Mouse (Mus musculus): ENCODE data around the gene Stap1.

The Stap1 gene

DNA sequence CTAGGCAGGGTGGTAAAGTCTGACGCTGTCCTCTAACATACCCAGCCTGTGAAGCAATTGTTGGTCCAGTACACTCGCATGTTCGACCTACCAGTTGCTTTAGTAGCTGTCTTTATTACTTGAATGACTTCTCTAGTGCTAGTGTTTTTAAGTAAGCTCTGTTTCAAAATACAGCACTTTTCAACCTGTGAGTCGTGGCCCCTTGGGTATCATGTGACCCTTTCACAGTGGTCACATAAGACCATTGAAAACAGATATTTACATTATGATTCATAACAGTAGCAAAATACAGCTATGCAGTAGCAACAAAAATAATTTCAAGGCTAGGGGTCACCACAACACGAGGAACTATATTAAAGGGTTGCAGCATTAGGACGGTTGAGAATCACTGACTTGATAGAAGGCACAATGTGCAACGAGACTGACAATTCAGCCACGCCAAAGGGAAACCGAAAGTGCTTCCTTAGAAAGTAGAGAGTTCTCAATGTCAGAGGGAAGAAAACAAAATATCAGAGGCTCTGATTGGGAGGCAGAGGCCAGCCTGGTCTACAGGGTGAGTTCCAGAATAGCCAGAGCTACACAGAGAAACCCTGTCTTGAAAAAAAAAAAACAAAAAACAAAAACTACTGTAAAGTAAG, 47.0 kb downstream of the Stap1 start:
- no peak for DNase-seq (ENCODE audit: extremely low read depth, low read depth, low spot score)

DNA sequence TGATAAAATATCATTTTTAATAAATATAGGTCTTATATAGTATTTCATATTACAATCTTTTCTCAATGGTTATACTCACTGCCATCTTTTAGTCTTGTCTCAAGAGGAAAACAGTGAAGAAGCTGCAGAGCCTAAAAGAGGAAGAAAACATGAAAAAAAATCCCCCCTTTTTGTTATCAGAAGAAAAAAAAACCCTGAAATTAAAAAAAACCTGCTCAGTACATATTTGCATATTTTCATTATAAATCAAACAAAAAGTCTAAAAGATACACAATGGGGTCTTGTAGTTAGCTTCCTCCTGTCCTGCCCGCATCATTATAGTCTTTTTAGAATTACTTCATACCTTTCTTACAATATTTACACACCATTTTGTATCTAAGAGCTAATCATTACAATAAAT, 57.2 kb downstream of the Stap1 start:
- no peak for DNase-seq (ENCODE audit: extremely low read depth, low read depth, low spot score)

DNA sequence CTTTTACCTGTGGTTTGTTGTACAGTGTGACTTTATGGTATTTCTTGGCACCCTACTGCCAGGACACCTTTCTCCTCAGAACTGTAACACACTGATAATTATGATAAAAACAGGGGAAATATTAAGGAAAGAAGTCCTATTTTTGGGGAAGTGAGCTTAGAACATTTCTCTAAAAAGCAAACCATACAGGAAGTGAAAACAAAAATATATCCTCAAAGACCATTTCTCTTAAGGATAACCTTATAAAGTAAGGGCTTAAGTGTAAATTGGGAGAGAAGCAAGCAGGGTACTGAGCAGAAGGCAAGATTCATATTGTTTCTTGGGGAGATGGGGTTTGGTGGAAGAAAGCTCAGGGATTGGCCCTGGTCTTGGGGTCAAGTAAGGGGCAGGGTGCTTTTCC, 58.3 kb downstream of the Stap1 start:
- DNase-seq (ENCODE audit: extremely low read depth, low read depth, low spot score), result no peak

All from fat pad, adult 2 months (tissue).